Mouse (Mus musculus) midbrain, postnatal 0 days (tissue): Measurements from ENCODE around the gene Gm28051. TPM values are rescaled to one million over a fixed set of nuclear protein-coding genes. Genes with fewer than 3 reads are reported as not detected.

ENCODE experiments used
- ATAC-seq: fragments of 200-750 bp; cut with Nextera tagmentation; 2 replicates; pipeline ENCODE4 v1.8.0; 2017; ENCODE audit warnings: moderate number of reproducible peaks, mild to moderate bottlenecking, moderate TSS enrichment, moderate library complexity; ENCODE audit not compliant: low FRiP score
- DNase-seq: peaks from one replicate; pipeline ENCODE4 v3.0.0-alpha.2; 2015; ENCODE audit warnings: low spot score
- H3K27ac ChIP-seq: fragments of 300-500 bp; sonication (generic); 2 replicates; pipeline ENCODE4 v1.5.1; 2014; ENCODE audit warnings: low read depth, mild to moderate bottlenecking, low read length, mixed read lengths
- H3K27me3 ChIP-seq: fragments of 300-500 bp; sonication (generic); 2 replicates; pipeline ENCODE4 v1.6.1; 2014; ENCODE audit warnings: low read length, control low read depth, mixed read lengths; ENCODE audit not compliant: insufficient read depth
- H3K36me3 ChIP-seq: fragments of 300-500 bp; sonication (generic); 2 replicates; pipeline ENCODE4 v1.6.1; 2014; ENCODE audit warnings: low read length, control low read depth, mixed read lengths; ENCODE audit not compliant: insufficient read depth
- H3K4me1 ChIP-seq: fragments of 300-500 bp; sonication (generic); 2 replicates; pipeline ENCODE4 v1.6.1; 2014; ENCODE audit warnings: mild to moderate bottlenecking, control low read depth, antibody characterized with exemption, low read length, mixed read lengths; ENCODE audit not compliant: insufficient read depth
- H3K4me2 ChIP-seq: fragments of 300-500 bp; sonication (generic); 2 replicates; pipeline ENCODE4 v1.6.1; 2014; ENCODE audit warnings: low read depth, mild to moderate bottlenecking, low read length, mixed read lengths; ENCODE audit not compliant: poor library complexity, severe bottlenecking
- H3K4me3 ChIP-seq: fragments of 300-500 bp; sonication (generic); 2 replicates; pipeline ENCODE4 v1.5.1; 2014; ENCODE audit warnings: low read depth, mild to moderate bottlenecking, low read length, moderate library complexity
- H3K9ac ChIP-seq: fragments of 300-500 bp; sonication (generic); replicated peaks from 2 replicates; pipeline ENCODE4 v1.6.1; 2014; ENCODE audit warnings: mild to moderate bottlenecking, low read length, moderate library complexity, mixed read lengths; ENCODE audit not compliant: poor library complexity, severe bottlenecking
- H3K9me3 ChIP-seq: fragments of 300-500 bp; sonication (generic); 2 replicates; pipeline ENCODE4 v1.6.1; 2016; ENCODE audit warnings: low read length, control low read depth
- CTCF ChIP-seq: IDR thresholded peaks from 2 replicates; pipeline ENCODE4 v1.5.1; 2016; ENCODE audit warnings: antibody characterized with exemption, mild to moderate bottlenecking
- WGBS: fragments of 180-500 bp; shearing (Covaris S2); extraction: QIAGEN DNeasy Blood & Tissue Kit; methylation state at CpG from one replicate; pipeline ENCODE4 v1.1.7; 2014; 5-methylcytosine and 5-hydroxymethylcytosine counted together
- polyA plus RNA-seq: library from polyadenylated mRNA; unstranded; fragments of >200 nt; fragmentation: Nextera tagmentation; extraction: Ambion mirVana; gene quantifications from 2 replicates; pipeline ENCODE4 v1.2.1, GENCODE M21; 2015
- total RNA-seq: library from RNA; depleted of rRNA; stranded (reverse); fragments of >200 nt; gene quantifications from 2 replicates; pipeline ENCODE4 v1.2.3, GENCODE M21; 2014

Gene Gm28051
- total and polyA plus RNA-seq, 2 experiments from 2014 or later, result 0.93 TPM; not detected in 1

GRCm38 (mm10) chr12:102691180-102691579 lies 66.4 kb downstream of the Gm28051 start:
- Histone ChIP-seq H3K36me3 (no peaks in the 10 kb centered on the region), H3K4me3 (no peak overlapping the region), H3K27me3 (no peaks in the 10 kb centered on the region), H3K4me1 (peaks cover 2% of the 10 kb centered on the region; the same call in 1 of the 2 replicates), H3K9me3 (no peaks in the 10 kb centered on the region), H3K27ac (no peak overlapping the region), H3K4me2 (no peak overlapping the region), H3K9ac (no peak overlapping the region)
- ATAC-seq (no peak), DNase-seq (no peak)
- 79% methylated on average over 11 of the region's 11 CpGs for WGBS
- no peak for TF ChIP-seq CTCF

GRCm38 (mm10) chr12:102689773-102690563 lies 67.6 kb downstream of the Gm28051 start:
- 90% methylated on average over 15 of the region's 15 CpGs for WGBS
- Histone ChIP-seq H3K27me3 (no peaks in the 10 kb centered on the region), H3K9ac (no peak overlapping the region), H3K36me3 (no peaks in the 10 kb centered on the region), H3K4me2 (no peak overlapping the region), H3K4me3 (no peak overlapping the region), H3K9me3 (no peaks in the 10 kb centered on the region), H3K27ac (no peak overlapping the region), H3K4me1 (peaks cover 2% of the 10 kb centered on the region)
- DNase-seq, result no peak
- no peak for TF ChIP-seq CTCF
- no peak for ATAC-seq

- H3K4me2 ChIP-seq, result no peak overlapping the region
- no peak for TF ChIP-seq CTCF
- no peak overlapping the region for H3K27ac ChIP-seq
- peaks cover 2% of the 10 kb centered on the region; the same call in 1 of the 2 replicates for H3K36me3 ChIP-seq
- H3K9me3 ChIP-seq, result no peaks in the 10 kb centered on the region
- H3K9ac ChIP-seq, result no peak overlapping the region
- 90% methylated on average over 5 of the region's 5 CpGs for WGBS
- H3K4me1 ChIP-seq, result peaks cover 12% of the 10 kb centered on the region
- no peaks in the 10 kb centered on the region for H3K27me3 ChIP-seq
- DNase-seq, result no peak
- ATAC-seq, result no peak
- no peak overlapping the region for H3K4me3 ChIP-seq
Measured at GRCm38 (mm10) chr12:102686321-102686720, 71.2 kb downstream of the Gm28051 start.

- no peaks in the 10 kb centered on the region for H3K9me3 ChIP-seq
- TF ChIP-seq CTCF, result no peak
- DNase-seq (peak; percentile 53), ATAC-seq (no peak)
- no peaks in the 10 kb centered on the region for H3K27me3 ChIP-seq
- H3K36me3 ChIP-seq, result peaks cover 2% of the 10 kb centered on the region; the same call in 1 of the 2 replicates
- H3K4me1 ChIP-seq, result peaks cover 12% of the 10 kb centered on the region
- H3K9ac ChIP-seq, result no peak overlapping the region
- peak overlapping the region; percentile 57 for H3K27ac ChIP-seq
- H3K4me3 ChIP-seq, result no peak overlapping the region
- H3K4me2 ChIP-seq, result no peak overlapping the region
- 33% methylated on average over 9 of the region's 9 CpGs for WGBS
Measured at GRCm38 (mm10) chr12:102685523-102685931, 72.0 kb downstream of the Gm28051 start.

GRCm38 (mm10) chr12:102684720-102685386 lies 72.7 kb downstream of the Gm28051 start:
- ATAC-seq (no peak), DNase-seq (no peak)
- H3K4me2 ChIP-seq, result no peak overlapping the region
- 69% methylated on average over 3 of the region's 3 CpGs for WGBS
- H3K4me3 ChIP-seq, result no peak overlapping the region
- TF ChIP-seq CTCF, result no peak
- peak overlapping the region; percentile 57 for H3K27ac ChIP-seq
- H3K36me3 ChIP-seq, result peaks cover 2% of the 10 kb centered on the region; the same call in 1 of the 2 replicates
- H3K4me1 ChIP-seq, result peaks cover 12% of the 10 kb centered on the region
- H3K9me3 ChIP-seq, result no peaks in the 10 kb centered on the region
- H3K27me3 ChIP-seq, result no peaks in the 10 kb centered on the region
- H3K9ac ChIP-seq, result no peak overlapping the region

- no peaks in the 10 kb centered on the region for H3K27me3 ChIP-seq
- peaks cover 2% of the 10 kb centered on the region; the same call in 1 of the 2 replicates for H3K36me3 ChIP-seq
- H3K9ac ChIP-seq, result no peak overlapping the region
- no peak overlapping the region for H3K4me3 ChIP-seq
- H3K9me3 ChIP-seq, result no peaks in the 10 kb centered on the region
- DNase-seq (peak; percentile 48), ATAC-seq (peak; percentile 38; the same call in 1 of the 2 replicates)
- WGBS, result 28% methylated on average over 5 of the region's 5 CpGs
- no peak overlapping the region for H3K27ac ChIP-seq
- TF ChIP-seq CTCF, result no peak
- no peak overlapping the region for H3K4me2 ChIP-seq
- peaks cover 12% of the 10 kb centered on the region for H3K4me1 ChIP-seq
Measured at GRCm38 (mm10) chr12:102683979-102684378, 73.6 kb downstream of the Gm28051 start.
